Mouse (Mus musculus) liver, adult 2 months (tissue): ENCODE measurements around the gene Cog1. TPM values are rescaled to one million over a fixed set of nuclear protein-coding genes. Genes with fewer than 3 reads are reported as not detected.

Experiments
- DNase-seq: peaks from one replicate; pipeline ENCODE4 v3.0.0-alpha.2; 2011; ENCODE audit warnings: low read depth, low spot score; ENCODE audit errors: extremely low read depth
- H3K27ac ChIP-seq: fragments of 200-500 bp; replicated peaks from 2 replicates; pipeline ENCODE4 v1.5.1; 2012; ENCODE audit warnings: low read depth, mild to moderate bottlenecking, control low read depth, inconsistent platforms, low read length; ENCODE audit not compliant: insufficient read depth
- H3K27me3 ChIP-seq: fragments of 200-500 bp; 2 replicates; pipeline ENCODE4 v1.6.1; 2012; ENCODE audit warnings: mild to moderate bottlenecking, moderate library complexity, low read length, inconsistent platforms; ENCODE audit not compliant: control insufficient read depth, insufficient read depth
- H3K36me3 ChIP-seq: fragments of 200-500 bp; 2 replicates; pipeline ENCODE4 v1.6.1; 2012; ENCODE audit warnings: low read length, inconsistent platforms; ENCODE audit not compliant: control insufficient read depth, insufficient read depth
- H3K4me1 ChIP-seq: fragments of 200-500 bp; 2 replicates; pipeline ENCODE4 v1.6.1; 2011; ENCODE audit warnings: low read length; ENCODE audit not compliant: control insufficient read depth, insufficient read depth
- H3K4me3 ChIP-seq: fragments of 200-500 bp; 2 replicates; pipeline ENCODE4 v1.5.1; 2011; ENCODE audit warnings: low read depth, mild to moderate bottlenecking, control low read depth, low read length, moderate library complexity; ENCODE audit not compliant: insufficient read depth
- H3K79me2 ChIP-seq: fragments of 200-500 bp; 2 replicates; pipeline ENCODE4 v1.6.1; 2012; ENCODE audit warnings: inconsistent platforms, mild to moderate bottlenecking, low read length, moderate library complexity; ENCODE audit not compliant: control insufficient read depth, insufficient read depth
- H3K9ac ChIP-seq: fragments of 200-500 bp; 2 replicates; pipeline ENCODE4 v1.6.1; 2012; ENCODE audit warnings: low read depth, mild to moderate bottlenecking, control low read depth, inconsistent platforms, low read length
- CTCF ChIP-seq: fragments of 200-500 bp; IDR thresholded peaks from 2 replicates; pipeline ENCODE4 v1.5.1; 2011; ENCODE audit warnings: low read depth, low read length, control low read depth
- POLR2A ChIP-seq: fragments of 200-500 bp; IDR thresholded peaks from 2 replicates; pipeline ENCODE4 v1.6.1; 2011; ENCODE audit warnings: low read length, control low read depth; ENCODE audit not compliant: insufficient read depth; ENCODE audit errors: extremely low read depth
- WGBS: fragments of 180-500 bp; shearing (Covaris S2); methylation state at CpG from one replicate; pipeline ENCODE4 v1.1.7; 2018; 5-methylcytosine and 5-hydroxymethylcytosine counted together
- polyA plus RNA-seq: library from polyadenylated mRNA; depleted of rRNA; stranded (reverse); fragments of >200 nt; gene quantifications from 2 replicates; pipeline ENCODE4 v1.2.3, GENCODE M21; 2012
- total RNA-seq: library from RNA; depleted of rRNA; stranded (reverse); fragments of >200 nt; gene quantifications from 2 replicates; pipeline ENCODE4 v1.2.3, GENCODE M21; 2014

Cog1 gene
- total and polyA plus RNA-seq, 2 experiments: 6.0 to 17.7 TPM

- Histone ChIP-seq H3K4me1 (peaks cover 21% of the 10 kb centered on the region), H3K79me2 (peaks cover 17% of the 10 kb centered on the region; the same call in 1 of the 2 replicates), H3K27ac (no peak overlapping the region), H3K4me3 (no peak overlapping the region), H3K36me3 (no peaks in the 10 kb centered on the region; the same call in 1 of the 2 replicates), H3K9ac (no peak overlapping the region), H3K27me3 (no peaks in the 10 kb centered on the region)
- TF ChIP-seq CTCF: no peak
- TF ChIP-seq POLR2A: no peak
- no peak for DNase-seq
- 94% methylated on average over 4 of the region's 4 CpGs for WGBS
Observed at GRCm38 (mm10) chr11:113669711-113670110, 20.7 kb downstream of the Cog1 start.

GRCm38 (mm10) chr11:113673614-113674013 lies 24.6 kb downstream of the Cog1 start:
- Histone ChIP-seq H3K9ac (no peak overlapping the region), H3K4me1 (peaks cover 4% of the 10 kb centered on the region), H3K27me3 (no peaks in the 10 kb centered on the region), H3K36me3 (peaks cover 11% of the 10 kb centered on the region; the same call in 1 of the 2 replicates), H3K4me3 (no peak overlapping the region), H3K79me2 (peaks cover 37% of the 10 kb centered on the region), H3K27ac (no peak overlapping the region)
- no peak for TF ChIP-seq POLR2A
- DNase-seq: no peak
- 74% methylated on average over 4 of the region's 4 CpGs for WGBS

GRCm38 (mm10) chr11:113674595-113674994 lies 25.6 kb downstream of the Cog1 start:
- H3K9ac ChIP-seq: no peak overlapping the region
- H3K4me1 ChIP-seq: no peaks in the 10 kb centered on the region
- TF ChIP-seq CTCF: no peak
- TF ChIP-seq POLR2A: no peak
- no peak overlapping the region for H3K27ac ChIP-seq
- H3K36me3 ChIP-seq: peaks cover 11% of the 10 kb centered on the region; the same call in 1 of the 2 replicates
- H3K27me3 ChIP-seq: no peaks in the 10 kb centered on the region
- peaks cover 43% of the 10 kb centered on the region for H3K79me2 ChIP-seq
- WGBS: 92% methylated on average over 5 of the region's 5 CpGs
- DNase-seq: no peak
- no peak overlapping the region for H3K4me3 ChIP-seq

GRCm38 (mm10) chr11:113676847-113677246 lies 27.9 kb downstream of the Cog1 start:
- Histone ChIP-seq H3K9ac (no peak overlapping the region), H3K27me3 (no peaks in the 10 kb centered on the region), H3K4me3 (no peak overlapping the region), H3K36me3 (peaks cover 11% of the 10 kb centered on the region; the same call in 1 of the 2 replicates), H3K4me1 (peaks cover 6% of the 10 kb centered on the region; the same call in 1 of the 2 replicates), H3K79me2 (peaks cover 39% of the 10 kb centered on the region), H3K27ac (no peak overlapping the region)
- no peak for TF ChIP-seq POLR2A
- no peak for TF ChIP-seq CTCF
- WGBS: 87% methylated on average over 2 of the region's 2 CpGs
- no peak for DNase-seq

GRCm38 (mm10) chr11:113677378-113677777 lies 28.4 kb downstream of the Cog1 start:
- H3K4me1 ChIP-seq: peaks cover 6% of the 10 kb centered on the region; the same call in 1 of the 2 replicates
- peaks cover 39% of the 10 kb centered on the region for H3K79me2 ChIP-seq
- H3K27ac ChIP-seq: no peak overlapping the region
- H3K36me3 ChIP-seq: peaks cover 11% of the 10 kb centered on the region; the same call in 1 of the 2 replicates
- WGBS: 100% methylated on average over 2 of the region's 2 CpGs
- DNase-seq: no peak
- H3K4me3 ChIP-seq: no peak overlapping the region
- no peaks in the 10 kb centered on the region for H3K27me3 ChIP-seq
- no peak for TF ChIP-seq CTCF
- TF ChIP-seq POLR2A: no peak
- H3K9ac ChIP-seq: no peak overlapping the region

GRCm38 (mm10) chr11:113678373-113678772 lies 29.4 kb downstream of the Cog1 start:
- TF ChIP-seq CTCF (no peak), POLR2A (no peak)
- no peaks in the 10 kb centered on the region for H3K27me3 ChIP-seq
- H3K4me1 ChIP-seq: peaks cover 6% of the 10 kb centered on the region; the same call in 1 of the 2 replicates
- no peak overlapping the region for H3K9ac ChIP-seq
- H3K79me2 ChIP-seq: peaks cover 38% of the 10 kb centered on the region
- no peak for DNase-seq
- 86% methylated on average over 8 of the region's 8 CpGs for WGBS
- H3K4me3 ChIP-seq: no peak overlapping the region
- H3K27ac ChIP-seq: no peak overlapping the region
- H3K36me3 ChIP-seq: peaks cover 11% of the 10 kb centered on the region; the same call in 1 of the 2 replicates
